Mouse (Mus musculus) kidney, adult 18-20 months (tissue): ENCODE measurements around the gene Cry2.

Experiments used
- DNase-seq: peaks from one replicate; pipeline ENCODE4 v3.0.0; 2021

Gene Cry2

DNA sequence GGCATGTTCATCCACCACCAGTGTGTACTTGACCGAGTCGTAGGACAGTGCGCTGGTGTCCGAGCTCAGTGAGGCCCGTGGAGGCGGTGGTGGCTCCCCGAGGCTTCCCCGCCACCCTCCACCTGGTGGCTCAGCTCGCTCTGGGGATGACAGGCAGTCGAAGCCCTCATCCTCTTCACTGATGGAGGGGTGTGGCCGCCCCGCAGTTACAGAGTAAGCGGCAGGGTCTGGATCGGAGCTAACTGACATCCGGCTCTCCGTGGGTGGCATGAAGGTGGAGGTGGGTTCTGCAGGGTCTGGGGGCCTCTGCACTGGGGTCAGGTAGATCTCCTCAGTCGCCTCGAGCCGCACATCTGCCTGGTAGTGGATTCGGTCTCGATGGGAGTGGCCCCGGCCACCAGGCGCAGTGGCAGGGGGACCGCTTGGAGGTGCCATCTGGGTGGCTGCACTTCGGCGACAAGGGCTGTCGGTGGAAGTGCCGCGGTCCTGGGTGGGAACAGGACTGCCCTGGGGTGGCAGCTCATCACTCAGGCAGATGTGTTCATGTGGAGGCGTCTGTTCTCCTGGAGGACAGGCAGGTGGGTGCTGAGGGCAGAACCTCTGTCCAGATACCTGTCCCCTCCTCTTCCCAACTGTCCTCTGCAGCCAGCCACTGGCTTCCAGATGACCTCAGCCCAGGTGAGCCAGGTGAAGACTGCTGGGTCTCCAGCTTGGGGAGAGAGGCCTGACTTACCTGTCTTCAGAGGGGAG is 46.8 kb downstream of the Cry2 start:
- no peak for DNase-seq

DNA sequence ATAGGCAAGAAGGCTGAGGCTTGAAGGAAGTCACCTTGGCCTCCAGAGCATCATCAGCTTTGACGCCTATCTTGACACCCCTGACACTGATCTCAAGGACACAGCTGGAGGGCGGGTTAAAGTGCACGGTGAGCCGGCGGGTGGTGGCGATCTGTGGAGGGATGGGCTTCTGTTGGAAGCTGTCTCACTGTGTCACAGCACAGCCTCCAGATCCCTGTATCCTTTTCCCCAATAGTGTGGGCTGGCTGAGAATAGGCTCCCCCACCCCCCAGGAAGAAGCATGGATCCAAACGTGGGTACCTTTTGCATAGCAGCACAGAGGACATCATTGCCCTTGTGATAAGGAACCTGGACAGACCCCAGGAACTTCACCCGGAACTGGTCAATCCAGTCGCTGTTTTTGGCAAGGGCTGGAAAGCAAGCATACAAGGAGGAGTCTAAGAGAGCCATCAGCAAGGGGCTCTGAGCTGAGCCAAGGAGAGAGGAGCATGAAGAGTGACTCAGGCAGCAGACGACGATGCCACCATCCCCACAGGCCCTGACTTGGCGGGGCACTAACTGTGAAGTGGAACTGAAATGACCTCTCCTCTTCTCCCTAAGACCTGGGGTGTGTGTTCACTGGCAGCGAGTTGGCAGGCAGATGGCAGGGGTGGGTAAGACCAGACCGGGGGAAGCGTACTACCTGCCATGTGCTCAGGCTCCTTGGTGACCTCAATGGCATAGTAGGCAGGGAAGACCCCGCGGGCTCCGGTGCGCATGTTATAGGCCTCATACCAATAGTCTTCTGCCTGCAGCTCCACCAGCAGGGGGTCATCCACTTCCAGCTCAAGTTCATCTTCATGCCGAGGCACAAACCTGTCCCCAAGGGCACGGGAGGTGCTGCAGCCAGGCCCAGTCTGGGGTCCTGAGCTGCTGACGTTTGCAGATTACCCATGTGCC is 48.5 kb downstream of the Cry2 start:
- no peak for DNase-seq

DNA sequence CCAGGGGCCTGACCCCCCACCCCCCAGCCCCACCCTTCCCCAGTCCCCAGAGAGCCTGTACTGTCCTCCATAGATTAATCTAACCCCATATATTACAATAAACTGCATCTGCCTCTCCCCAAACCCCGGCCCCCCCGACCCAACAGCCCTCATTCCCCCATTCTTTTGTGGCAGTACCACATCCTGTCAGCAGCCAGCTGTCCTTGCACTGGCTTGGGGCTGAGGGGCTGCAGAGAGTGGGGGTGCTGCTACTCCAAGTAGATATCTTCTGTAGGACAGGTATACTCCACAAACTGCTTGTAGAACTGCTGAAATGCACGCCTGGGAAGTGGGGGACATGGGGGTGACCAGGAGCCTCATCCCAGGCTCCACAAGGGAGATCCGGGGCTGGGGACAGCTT is 49.7 kb downstream of the Cry2 start:
- DNase-seq: no peak

DNA sequence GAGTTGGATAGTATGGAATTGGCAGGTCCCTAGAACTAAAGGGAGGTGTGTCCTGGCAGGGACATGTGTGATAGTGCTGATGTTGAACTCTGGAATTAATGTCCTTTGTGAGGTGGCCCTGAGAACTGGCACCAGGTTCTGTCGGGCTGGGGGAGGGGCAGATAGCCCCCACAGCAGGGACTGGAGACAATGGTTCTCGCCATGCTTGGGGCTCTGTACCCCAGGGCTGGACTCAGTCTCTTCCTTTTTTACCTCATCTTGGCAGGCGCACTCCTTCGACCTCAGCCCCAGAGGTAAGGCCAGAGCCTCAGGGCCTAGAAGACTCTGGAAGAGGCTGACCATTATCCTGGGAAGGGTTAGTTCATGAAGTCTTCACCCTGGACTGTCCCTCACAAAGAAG is 51.1 kb downstream of the Cry2 start:
- DNase-seq: no peak

DNA sequence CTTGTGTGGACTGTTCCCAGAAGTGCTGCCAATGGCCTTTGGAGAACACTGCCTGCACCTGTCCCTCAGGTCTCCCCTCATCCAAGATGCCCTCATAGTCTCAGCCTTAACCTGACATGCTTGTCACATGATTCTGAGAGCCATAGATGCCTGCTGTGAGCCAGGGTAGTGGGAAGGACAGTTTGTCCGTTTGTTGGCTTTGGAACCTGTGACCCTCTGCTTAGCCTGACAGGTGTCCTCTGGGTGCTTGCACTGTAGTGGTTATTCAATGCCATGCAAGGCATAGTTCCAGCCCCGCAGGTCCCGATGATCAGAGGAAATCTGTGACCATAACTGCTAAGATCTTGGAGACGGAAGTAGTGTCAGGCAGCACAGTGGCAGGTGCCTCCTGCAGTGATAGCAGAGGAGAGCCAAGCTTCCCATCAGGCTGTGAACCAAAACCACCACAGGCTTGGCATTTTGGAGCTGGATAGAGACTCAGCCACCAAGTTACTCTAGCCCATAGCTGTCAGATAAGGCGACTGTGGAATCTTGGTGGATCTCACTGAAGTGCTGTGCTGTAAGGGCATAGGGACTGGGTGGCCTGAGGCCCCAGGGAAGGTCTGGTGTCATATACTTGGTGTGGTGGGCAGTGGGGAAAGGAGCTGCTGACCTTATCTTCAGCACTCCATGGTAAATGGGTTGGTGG is 51.8 kb downstream of the Cry2 start, which contains the start of gene 1700029I15Rik:
TSS of gene 1700029I15Rik (plus strand) at position 638 of the 688 bp plus-strand sequence.
- no peak for DNase-seq

DNA sequence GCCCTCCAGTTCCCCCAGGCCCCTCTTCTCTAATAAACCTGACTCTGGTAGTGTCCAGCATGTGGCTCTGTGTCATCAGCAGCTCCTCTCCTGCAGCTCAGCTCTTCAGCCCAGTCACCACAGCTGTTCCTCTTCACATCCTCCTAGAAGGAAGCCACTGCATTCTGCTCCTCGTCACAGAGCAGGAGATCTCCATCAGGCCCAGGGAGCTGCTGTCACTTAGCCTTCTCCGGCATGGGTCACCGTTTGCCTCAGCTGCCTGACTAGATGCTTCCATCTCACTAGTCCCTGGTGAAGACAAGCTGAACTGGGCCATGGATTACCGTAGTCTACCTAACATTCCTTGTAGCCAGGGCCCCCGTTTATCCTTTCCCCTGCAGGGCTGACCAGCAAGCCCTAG is 52.7 kb downstream of the Cry2 start:
- no peak for DNase-seq

DNA sequence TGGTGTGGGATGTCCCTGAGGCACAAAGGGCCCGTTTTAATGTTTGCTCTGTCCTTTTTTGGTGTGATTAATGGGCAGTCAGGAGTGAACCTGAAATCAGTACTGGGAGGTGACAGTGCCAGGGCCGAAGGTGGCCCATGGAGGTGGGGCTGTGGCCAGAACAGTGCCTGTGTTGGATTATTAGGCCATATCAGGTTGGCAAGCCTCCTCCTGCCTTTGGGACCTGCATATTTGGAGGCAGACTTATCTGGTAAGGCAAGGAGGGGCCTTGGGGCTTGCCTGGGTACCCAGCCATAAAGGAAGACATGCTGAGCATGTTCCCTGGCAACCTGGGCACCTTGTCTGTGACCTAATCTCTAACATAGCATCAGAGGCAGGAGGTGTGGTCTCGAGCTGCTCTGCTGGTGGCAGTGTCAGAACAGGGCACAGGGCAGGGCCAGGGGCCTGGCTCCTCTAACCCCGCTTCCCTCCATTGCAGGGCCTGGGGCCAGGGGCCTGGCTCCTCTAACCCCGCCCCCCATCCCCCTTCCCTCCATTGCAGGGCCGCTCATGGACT is 53.3 kb downstream of the Cry2 start:
- no peak for DNase-seq

DNA sequence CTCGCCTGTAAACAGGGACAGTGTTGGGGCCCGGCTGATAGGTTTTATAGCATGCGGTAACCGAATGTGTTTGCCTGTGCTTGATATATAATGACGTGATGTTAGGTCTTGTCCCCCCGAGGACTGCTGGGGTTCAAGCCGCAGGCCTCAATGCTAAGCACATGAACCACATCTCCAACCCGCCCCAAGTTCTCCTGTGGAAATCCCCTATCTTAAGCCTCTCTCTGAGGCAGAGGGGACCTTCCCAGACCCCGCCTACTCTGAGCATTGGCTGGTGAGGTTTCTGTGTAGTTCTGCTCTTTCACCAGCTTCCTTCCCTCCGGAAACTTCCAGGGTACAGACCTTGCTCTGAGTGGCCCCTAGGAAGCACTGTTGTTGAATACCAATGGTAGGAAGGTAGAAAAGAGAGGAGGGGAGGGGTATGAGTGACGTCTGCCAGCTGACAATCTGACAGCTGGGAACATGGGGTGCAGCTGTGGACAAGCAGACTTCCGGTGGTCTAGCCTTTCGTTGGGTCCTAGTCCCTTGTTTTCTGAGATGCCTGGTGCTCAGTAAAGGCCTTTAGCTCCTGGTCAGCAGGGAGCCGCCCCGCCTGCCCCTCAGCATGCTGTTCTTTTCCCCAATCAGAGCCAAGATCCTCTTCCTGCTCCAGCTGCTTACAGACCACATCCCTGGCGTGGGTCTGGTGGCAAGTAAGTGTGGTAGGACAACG is 53.9 kb downstream of the Cry2 start:
- DNase-seq: no peak

DNA sequence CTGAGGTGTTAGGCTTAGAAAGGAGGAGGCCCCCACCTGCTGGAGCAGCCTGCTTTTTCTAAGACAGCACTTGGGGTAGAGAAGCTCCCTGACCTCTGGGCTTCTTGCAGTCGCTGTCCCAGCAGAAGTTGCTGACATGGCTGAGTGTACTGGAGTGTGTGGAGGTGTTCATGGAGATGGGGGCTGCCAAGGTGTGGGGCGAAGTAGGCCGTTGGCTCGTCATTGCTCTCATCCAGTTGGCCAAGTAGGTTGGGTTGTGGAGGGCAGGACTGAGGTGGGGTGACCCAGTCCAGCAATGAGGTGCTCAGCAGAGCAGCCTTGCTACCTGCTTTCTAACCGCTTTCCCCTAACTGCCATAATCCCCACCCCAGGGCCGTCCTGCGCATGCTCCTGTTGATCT is 56.5 kb downstream of the Cry2 start:
- no peak for DNase-seq

DNA sequence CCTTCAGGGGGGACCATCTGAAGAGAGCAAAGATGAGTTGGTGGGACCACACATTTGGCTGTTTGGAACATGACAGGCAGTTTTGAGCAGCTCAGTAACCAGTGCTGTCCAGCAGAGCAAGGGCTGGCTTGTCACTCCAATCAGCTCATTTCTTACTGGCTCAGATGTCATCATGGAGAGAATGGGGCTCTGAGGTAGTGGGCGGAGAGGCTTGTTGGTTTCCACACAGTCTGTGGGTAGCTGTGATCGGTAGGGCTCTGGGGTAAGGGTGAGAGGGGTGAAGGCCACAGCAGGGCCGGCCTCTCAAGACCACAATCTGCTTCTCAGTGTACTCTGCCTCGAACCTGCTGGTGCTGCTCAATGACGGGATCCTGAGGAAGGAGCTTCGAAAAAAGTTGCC is 57.5 kb downstream of the Cry2 start:
- DNase-seq: no peak

DNA sequence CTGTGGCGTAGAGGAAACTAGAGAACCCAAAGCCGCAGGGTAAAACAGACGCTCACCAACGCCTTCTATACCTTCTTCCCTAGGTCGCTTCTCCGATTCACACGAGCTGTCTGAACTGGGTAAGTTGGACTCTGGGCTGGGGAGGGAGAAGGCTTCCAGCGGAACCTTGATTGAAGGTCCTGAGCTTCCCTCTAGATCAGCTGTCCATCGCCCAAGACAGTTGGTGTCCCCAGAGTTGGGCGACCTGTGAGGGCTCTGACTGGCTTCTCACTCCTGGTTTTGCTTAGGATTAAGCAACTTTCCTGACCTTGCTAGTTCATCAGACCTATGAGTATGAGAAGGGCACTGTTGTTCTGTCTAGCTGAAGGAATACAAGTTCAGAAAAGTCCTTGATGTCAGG is 58.1 kb downstream of the Cry2 start:
- no peak for DNase-seq

DNA sequence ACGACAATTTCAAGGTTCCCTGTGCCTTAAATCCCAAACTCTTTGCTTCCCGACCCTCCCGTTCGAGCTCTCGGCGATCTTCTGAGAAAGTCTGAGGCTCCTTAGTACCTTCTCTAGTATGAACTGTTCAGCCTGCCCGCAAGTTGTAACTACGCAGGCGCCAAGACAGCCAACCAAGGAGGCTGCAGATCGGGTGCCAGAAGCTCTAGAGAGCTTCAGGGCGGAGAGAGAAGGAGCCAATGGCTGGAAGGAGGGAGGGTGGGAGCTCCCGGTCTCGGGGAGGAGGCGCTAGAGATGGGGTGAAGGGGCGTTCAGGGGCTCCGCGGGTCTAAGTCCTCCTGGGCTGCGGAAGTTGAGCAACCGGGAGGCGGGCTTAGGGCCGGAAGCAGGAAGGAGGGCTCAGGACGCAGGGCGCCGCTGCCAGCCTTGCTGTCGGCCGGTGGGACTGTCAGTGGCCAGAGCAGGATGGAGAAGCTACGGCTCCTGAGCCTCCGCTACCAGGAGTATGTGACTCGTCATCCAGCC is 58.7 kb downstream of the Cry2 start:
- DNase-seq: peak; percentile 93

DNA sequence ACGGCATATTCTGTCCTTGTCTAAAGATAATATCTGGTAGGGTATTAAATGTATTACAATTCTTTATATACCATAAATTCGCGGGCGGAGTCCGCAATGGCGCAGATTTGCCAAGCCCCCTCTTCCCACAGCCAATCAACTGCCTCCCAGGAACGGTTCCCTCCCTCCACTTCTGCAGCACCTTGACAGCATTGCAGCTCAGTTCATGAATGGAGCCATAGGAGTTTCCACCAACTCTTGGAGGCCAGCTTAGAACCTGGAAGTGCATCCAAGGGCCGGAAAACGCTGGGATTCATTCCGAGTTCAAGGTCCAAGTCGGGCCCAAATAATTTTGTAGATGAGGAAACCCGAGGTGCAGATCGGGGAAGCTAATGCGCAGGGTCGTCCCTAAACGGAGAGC is 59.3 kb downstream of the Cry2 start, which contains the start of the genes Pex16 and Large2:
TSS of gene Pex16 (plus strand) at position 163 of the 400 bp plus-strand sequence.
TSS of gene Large2 (minus strand) at position 356 of the 400 bp plus-strand sequence.
- DNase-seq: no peak

DNA sequence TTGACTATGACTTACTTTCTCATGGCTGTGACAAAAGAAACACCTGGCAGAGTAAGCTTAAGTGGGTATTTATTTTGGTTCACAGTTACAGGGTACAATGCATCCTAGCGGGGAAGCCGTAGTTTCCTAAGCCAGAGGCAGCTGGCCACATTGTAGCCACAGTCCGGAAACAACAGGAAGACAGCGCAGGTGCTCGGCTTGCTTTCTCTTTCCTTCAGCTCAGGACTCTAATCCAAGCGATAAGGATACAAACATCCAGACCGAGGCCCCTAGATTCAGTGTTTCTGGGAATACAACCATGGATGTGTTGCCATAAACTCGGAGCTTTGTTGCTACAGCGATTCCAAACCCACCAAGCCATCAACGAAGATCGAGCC is 60.4 kb downstream of the Cry2 start:
- no peak for DNase-seq

DNA sequence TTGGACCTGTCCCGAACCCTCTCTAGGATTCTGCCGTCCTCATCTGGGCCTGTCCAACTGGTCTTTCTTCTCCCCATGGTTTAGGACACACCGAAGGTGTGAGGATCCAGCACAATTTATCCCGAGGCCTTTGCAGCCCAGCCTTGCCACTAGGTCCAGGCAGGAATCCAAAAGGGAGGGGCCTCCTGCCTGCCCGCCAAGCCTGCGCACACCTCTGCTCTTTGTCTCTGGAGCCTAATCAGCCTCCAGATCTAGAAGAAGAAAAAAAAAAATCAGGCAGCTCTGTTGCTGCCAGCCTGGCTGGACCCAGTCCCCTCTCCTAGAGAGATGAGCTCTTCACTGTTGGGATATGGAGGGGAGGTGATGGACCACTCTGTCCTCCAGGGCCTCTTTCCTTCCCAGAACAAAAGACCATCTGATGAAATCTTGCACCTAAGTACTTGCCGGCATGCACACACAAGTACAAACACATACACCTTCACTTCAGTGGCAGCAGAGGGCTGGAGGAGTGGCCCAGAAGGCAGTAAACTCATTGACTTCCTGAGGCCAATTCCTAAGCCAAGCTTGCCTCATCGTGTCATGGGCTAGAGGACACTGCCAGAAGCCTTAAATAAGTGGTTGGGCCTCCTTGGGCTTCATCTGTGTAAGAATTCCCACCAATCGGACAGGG is 60.9 kb downstream of the Cry2 start:
- DNase-seq: peak; percentile 85

DNA sequence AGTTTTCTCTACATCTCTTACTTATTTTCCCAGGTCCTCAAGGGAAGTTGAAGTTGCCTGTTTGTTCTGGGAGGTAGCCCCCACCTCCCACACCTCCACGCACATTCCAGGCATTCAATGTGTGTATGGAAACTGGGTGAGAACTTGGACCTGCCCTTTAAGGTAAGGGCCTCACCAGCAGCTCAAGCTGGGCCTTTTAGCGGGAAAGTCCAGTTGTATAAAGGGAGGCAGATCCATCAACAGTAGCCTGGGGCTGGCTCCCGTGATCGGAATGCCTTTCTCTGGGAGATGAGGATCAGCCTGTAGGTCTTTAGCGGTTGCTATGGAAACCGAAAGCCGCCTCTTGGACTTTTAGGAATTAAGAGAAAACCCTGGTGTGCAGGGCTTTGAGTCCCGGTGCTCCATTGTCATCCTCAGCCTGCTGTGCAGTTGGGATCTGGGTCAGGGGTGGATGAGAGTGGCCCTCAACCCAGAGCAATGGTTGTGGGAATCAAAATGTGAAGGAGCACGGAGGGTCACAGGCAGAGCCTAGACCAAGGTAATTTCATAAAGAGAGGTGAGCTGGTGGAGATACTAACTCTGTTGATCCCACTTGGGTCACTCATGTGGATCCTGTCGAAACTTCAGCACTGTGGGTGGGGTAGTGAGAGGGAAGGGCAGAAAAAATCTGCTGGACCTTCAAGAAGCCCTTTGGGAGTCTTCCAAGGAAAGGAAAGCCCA is 61.7 kb downstream of the Cry2 start:
- no peak for DNase-seq

DNA sequence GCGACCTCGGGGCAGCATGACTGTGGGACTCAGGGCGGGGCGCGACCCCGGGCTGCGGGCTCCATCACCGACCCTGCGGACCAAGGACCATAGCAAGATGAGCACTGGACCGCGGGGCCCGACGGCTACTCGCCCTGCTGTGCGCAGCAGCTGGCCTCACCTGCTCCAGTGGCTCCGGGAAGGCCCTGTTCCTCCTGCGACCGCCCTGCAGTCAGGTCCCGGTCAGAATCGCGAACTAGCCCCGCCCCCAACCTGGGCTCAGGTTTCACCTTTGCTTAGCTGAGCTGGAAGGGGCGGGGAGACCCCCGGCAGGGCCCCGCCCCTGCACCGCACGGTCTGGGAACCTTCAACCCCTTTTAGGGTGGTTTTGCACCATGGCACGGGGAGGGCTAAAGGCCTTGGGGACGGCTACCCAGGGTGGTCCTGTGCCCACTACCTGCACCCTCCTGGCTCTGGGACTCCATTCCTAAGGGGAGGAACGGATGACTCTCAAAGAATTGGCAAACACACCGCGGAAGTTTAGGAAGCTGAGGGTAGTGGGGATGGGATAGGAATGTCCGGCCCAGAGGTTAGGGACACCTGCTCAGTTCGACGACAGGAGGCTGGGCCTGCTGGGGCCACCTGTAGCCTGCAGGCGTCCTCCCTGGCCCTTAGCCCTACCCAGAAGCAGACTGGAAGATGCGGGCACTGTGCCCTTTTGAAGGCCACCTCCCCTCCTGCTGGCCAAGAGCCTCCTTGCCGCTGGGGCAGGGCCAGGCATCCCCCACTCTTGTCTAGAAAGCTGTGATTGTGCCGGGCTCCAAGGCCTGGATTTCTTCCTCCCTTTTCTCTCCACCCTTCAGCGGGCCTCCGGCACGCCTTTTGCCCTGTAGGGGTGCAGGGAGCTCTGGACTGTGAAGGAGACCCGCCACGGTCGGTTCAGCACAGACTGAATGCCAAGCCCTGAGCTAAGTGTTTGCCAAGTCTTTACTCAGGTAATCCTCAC is 62.7 kb downstream of the Cry2 start:
- peak; percentile 92 for DNase-seq

DNA sequence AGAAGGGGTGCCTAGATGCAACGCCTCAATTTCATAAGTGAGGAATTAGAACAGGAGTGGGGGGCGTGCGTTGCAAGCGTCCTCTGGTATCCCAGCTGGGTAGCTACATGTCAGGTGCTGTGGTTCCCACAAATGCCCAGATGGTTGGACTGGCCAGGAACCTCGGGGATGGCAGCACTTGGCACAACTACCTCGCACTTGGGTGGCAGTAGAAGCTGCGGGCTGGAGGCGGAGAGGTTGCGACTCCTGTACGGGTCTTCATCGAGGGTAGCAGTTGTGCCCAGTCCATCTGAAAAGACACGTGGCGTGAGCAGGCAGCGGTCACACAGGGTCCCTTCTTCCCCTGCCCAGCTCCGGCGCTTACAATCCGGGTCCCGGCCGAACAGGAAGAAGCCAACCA is 63.5 kb downstream of the Cry2 start:
- no peak for DNase-seq

DNA sequence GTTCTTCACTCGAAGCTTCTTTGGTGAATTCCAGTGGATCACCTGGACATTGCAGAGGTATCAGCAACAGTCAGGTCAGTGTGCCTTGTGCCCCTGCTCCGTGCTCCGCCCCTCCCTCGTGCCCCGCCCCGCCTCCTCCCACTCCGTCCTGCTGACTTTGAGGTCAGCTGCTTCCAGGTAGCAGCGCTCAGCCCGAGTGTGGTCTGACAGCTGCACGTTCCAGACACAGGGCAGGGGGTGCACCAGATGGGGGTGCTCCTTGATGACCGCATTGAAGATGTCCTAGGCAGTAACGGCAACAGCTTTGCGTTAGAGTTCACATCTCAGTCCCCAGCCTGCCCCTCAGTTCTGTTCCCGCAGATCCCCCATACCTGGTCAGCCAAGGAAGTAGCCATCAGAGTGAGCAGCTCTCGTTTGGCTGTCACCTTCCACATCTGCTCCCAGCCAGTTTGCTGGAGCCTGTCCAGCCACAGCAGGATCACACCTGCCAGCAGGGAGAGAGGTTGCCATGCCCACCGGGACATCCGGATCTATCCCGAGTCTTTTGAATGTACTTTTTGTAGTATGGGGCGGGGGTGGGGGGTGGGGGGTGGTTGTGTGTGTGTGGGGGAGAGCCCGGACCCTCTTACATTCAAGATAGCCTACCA is 66.3 kb downstream of the Cry2 start:
- peak; percentile 52 for DNase-seq
